Mouse (Mus musculus) T-helper 17 cell (primary cell): Measurements from ENCODE around the gene Lzts3.
"Not testable (repeated sequence)": the region's sequence is repeated elsewhere in the genome, so short reads cannot be mapped to it uniquely, and the experiment has no call there.

Experiments
- in situ Hi-C, 2 experiments: fragments of 300-600 bp; cut with MboI, MseI; formaldehyde crosslinking; loops; 1 replicate in 1 of 2; 2 replicates in 1 of 2; pipeline ENCODE4 v1.15.1; 2025; ENCODE audit warnings: high pct_unique_total_duplicates in 2 of 2

The Lzts3 gene

GRCm38 (mm10) chr2:130642684-130643369 is at the start of gene Lzts3:
Gene Lzts3, minus strand, starts transcription at chr2:130642803.
- in situ Hi-C loops = no loop called here

- in situ Hi-C loops = loop anchor here in 1 of 2 experiments (5.0 kb wide), 1 partner anchor 548 kb away; no protein-coding TSS in a partner anchor
Observed at GRCm38 (mm10) chr2:130689011-130689410, 46.4 kb upstream of the Lzts3 start.

GRCm38 (mm10) chr2:130685426-130685825 is 42.8 kb upstream of the Lzts3 start:
- in situ Hi-C loops = loop anchor here in 1 of 2 experiments (5.0 kb wide), 1 partner anchor 552 kb away; no protein-coding TSS in a partner anchor

- in situ Hi-C loops = no loop called here
Observed at GRCm38 (mm10) chr2:130681531-130681930, 38.9 kb upstream of the Lzts3 start.

- in situ Hi-C loops = no loop called here
Observed at GRCm38 (mm10) chr2:130679899-130680298, 37.3 kb upstream of the Lzts3 start.

GRCm38 (mm10) chr2:130679154-130679553 is 36.6 kb upstream of the Lzts3 start:
- in situ Hi-C loops = no loop called here

- in situ Hi-C loops = no loop called here
Observed at GRCm38 (mm10) chr2:130677211-130677610, 34.6 kb upstream of the Lzts3 start.

- in situ Hi-C loops = loop anchor here in 1 of 2 experiments (5.0 kb wide), 1 partner anchor 90 kb away; the partner anchor contains the start of gene Oxt
Observed at GRCm38 (mm10) chr2:130667559-130667958, 25.0 kb upstream of the Lzts3 start, which contains the start of gene Itpa. Gene Itpa, plus strand, starts transcription at chr2:130667610.

GRCm38 (mm10) chr2:130664102-130664701 is 21.6 kb upstream of the Lzts3 start, which contains the start of gene Ddrgk1:
Gene Ddrgk1, minus strand, starts transcription at chr2:130664659.
- in situ Hi-C loops = no loop called here

- in situ Hi-C loops = no loop called here
Observed at GRCm38 (mm10) chr2:130663342-130663741, 20.7 kb upstream of the Lzts3 start.

GRCm38 (mm10) chr2:130658530-130658929 is 15.9 kb upstream of the Lzts3 start:
- in situ Hi-C loops = no loop called here

GRCm38 (mm10) chr2:130657541-130657940 is 14.9 kb upstream of the Lzts3 start:
- in situ Hi-C loops = no loop called here

- in situ Hi-C loops = no loop called here
Observed at GRCm38 (mm10) chr2:130656536-130656935, 13.9 kb upstream of the Lzts3 start.

- in situ Hi-C loops = no loop called here
Observed at GRCm38 (mm10) chr2:130655660-130656339, 13.2 kb upstream of the Lzts3 start.

GRCm38 (mm10) chr2:130653760-130654159 is 11.2 kb upstream of the Lzts3 start:
- in situ Hi-C loops = no loop called here

GRCm38 (mm10) chr2:130653303-130653702 is 10.7 kb upstream of the Lzts3 start:
- in situ Hi-C loops = no loop called here

- in situ Hi-C loops = not testable (repeated sequence)
Observed at GRCm38 (mm10) chr2:130649028-130649427, 6.4 kb upstream of the Lzts3 start.

- in situ Hi-C loops = no loop called here
Observed at GRCm38 (mm10) chr2:130645198-130645597, 2.6 kb upstream of the Lzts3 start.

GRCm38 (mm10) chr2:130642197-130642660 is 374 bp downstream of the Lzts3 start:
- in situ Hi-C loops = no loop called here

- in situ Hi-C loops = no loop called here
Observed at GRCm38 (mm10) chr2:130641351-130642025, 1.1 kb downstream of the Lzts3 start.

- in situ Hi-C loops = loop anchor here in 1 of 2 experiments (5.0 kb wide), 1 partner anchor 58 kb away; the partner anchor contains the start of gene Slc4a11
Observed at GRCm38 (mm10) chr2:130639276-130639675, 3.3 kb downstream of the Lzts3 start.
